Mouse (Mus musculus): ENCODE results near the gene Cntf. TPM values are rescaled to one million over a fixed set of nuclear protein-coding genes. Genes with fewer than 3 reads are reported as not detected.

Gene Cntf
- polyA plus RNA-seq, 1 experiment from 2014 or later, result 1.3 TPM

Other genes with a start within 250 kb of the Cntf start
- 32.0 TPM in 2 replicates for gene Fam111a, start 219.9 kb downstream of the Cntf start, polyA plus RNA-seq (2015; fragmentation: Nextera tagmentation; extraction: Ambion mirVana)
- gene Gm4952, start 165.7 kb downstream of the Cntf start, polyA plus RNA-seq (2015; fragmentation: Nextera tagmentation; extraction: Ambion mirVana), result 0.12 TPM in 1 of 2 replicates, not detected in the other
- not detected in 2 replicates for gene Glyat, start 132.3 kb downstream of the Cntf start, polyA plus RNA-seq (2015; fragmentation: Nextera tagmentation; extraction: Ambion mirVana)
- not detected in 2 replicates for gene Olfr1442, start 95.2 kb downstream of the Cntf start, polyA plus RNA-seq (2015; fragmentation: Nextera tagmentation; extraction: Ambion mirVana)
- not detected in 2 replicates for gene Olfr1443, start 87.5 kb downstream of the Cntf start, polyA plus RNA-seq (2015; fragmentation: Nextera tagmentation; extraction: Ambion mirVana)
- gene Keg1, start 69.8 kb downstream of the Cntf start, polyA plus RNA-seq (2015; fragmentation: Nextera tagmentation; extraction: Ambion mirVana), result 0.14 TPM in 1 of 2 replicates, not detected in the other
- 14.1 and 14.7 TPM in 2 replicates for gene Zfp91, start 30.5 kb upstream of the Cntf start, polyA plus RNA-seq (2015; fragmentation: Nextera tagmentation; extraction: Ambion mirVana)
- gene Lpxn, start 30.6 kb upstream of the Cntf start, polyA plus RNA-seq (2015; fragmentation: Nextera tagmentation; extraction: Ambion mirVana), result 1.7 and 2.5 TPM in 2 replicates
- gene Gm5244, start 81.0 kb upstream of the Cntf start, polyA plus RNA-seq (2015; fragmentation: Nextera tagmentation; extraction: Ambion mirVana), result not detected in 2 replicates
- gene Olfr1444, start 91.7 kb upstream of the Cntf start, polyA plus RNA-seq (2015; fragmentation: Nextera tagmentation; extraction: Ambion mirVana), result not detected in 2 replicates
- not detected in 2 replicates for gene Olfr1445, start 118.2 kb upstream of the Cntf start, polyA plus RNA-seq (2015; fragmentation: Nextera tagmentation; extraction: Ambion mirVana)
- gene Olfr1446, start 127.9 kb upstream of the Cntf start, polyA plus RNA-seq (2015; fragmentation: Nextera tagmentation; extraction: Ambion mirVana), result not detected in 2 replicates
- gene Olfr1447, start 138.1 kb upstream of the Cntf start, polyA plus RNA-seq (2015; fragmentation: Nextera tagmentation; extraction: Ambion mirVana), result not detected in 2 replicates
- gene Olfr1448, start 158.8 kb upstream of the Cntf start, polyA plus RNA-seq (2015; fragmentation: Nextera tagmentation; extraction: Ambion mirVana), result not detected in 2 replicates
- not detected in 2 replicates for gene Olfr1449, start 165.2 kb upstream of the Cntf start, polyA plus RNA-seq (2015; fragmentation: Nextera tagmentation; extraction: Ambion mirVana)
- not detected in 2 replicates for gene Olfr1450, start 184.6 kb upstream of the Cntf start, polyA plus RNA-seq (2015; fragmentation: Nextera tagmentation; extraction: Ambion mirVana)
- not detected in 2 replicates for gene Olfr1451, start 229.4 kb upstream of the Cntf start, polyA plus RNA-seq (2015; fragmentation: Nextera tagmentation; extraction: Ambion mirVana)